In the genomic region with DNA sequence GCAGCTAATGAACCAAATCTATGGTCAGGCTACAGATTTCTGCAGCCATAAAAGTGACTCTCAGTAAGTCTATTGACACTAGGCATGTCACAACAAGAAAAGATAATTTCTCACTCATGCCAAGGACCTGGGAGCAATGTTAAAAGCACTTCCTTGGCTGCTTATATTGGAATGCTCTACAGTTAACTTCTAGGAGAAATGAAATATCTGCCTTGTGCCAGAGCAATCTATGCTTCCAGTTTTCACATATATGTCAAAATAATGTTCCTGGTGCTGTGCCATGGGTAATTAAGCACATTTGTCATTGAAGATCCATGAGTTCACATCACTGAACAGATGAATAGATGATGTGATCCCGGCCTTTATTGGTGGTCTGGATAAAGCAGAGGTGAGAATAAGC, we compare ENCODE assay signal across 15 mouse cellular contexts.
"Had no signal": no experiment of that assay in that cellular context is flagged by ENCODE, and none has a peak within 500 bp of the region (broad histone marks: within the 10 kb centered on the region; RNA-seq: fewer than 3 reads in every experiment).

No protein-coding gene starts in this region.

- H3K4me2 ChIP-seq: neural tube, embryonic 15.5 days; stomach, embryonic 15.5 days had no signal

- H3K27ac ChIP-seq: neural tube, embryonic 15.5 days; stomach, embryonic 15.5 days; stomach, postnatal 0 days had no signal

- H3K4me3 ChIP-seq: neural tube, embryonic 15.5 days; stomach, embryonic 15.5 days had no signal

- H3K36me3 ChIP-seq: neural tube, embryonic 15.5 days; stomach, embryonic 15.5 days had no signal

- H3K9ac ChIP-seq: neural tube, embryonic 15.5 days; stomach, embryonic 15.5 days had no signal

- H3K9me3 ChIP-seq: neural tube, embryonic 15.5 days; stomach, embryonic 15.5 days had no signal

- DNase-seq: retina, postnatal 1 day; right cerebral cortex, adult 18-20 months; right cerebral cortex, postnatal 14 days; right cerebral cortex, postnatal 25 days; right cerebral cortex, postnatal 4 days; spleen, adult 18-20 months; thymus, adult 18-20 months; thymus, adult 2 months; thymus, postnatal 14 days; thymus, postnatal 25 days; thymus, postnatal 36 days; thymus, postnatal 4 days had no signal

- H3K27me3 ChIP-seq: neural tube, embryonic 15.5 days; stomach, embryonic 15.5 days had no signal

- H3K4me1 ChIP-seq: neural tube, embryonic 15.5 days; stomach, embryonic 15.5 days had no signal
